Mouse (Mus musculus): Measurements from ENCODE around the gene Zbed3. TPM values are rescaled to one million over a fixed set of nuclear protein-coding genes. Genes with fewer than 3 reads are reported as not detected.
"Not testable (repeated sequence)": the region's sequence is repeated elsewhere in the genome, so short reads cannot be mapped to it uniquely, and the experiment has no call there.

Gene Zbed3
- polyA plus RNA-seq, 1 experiment, result 24.2 TPM

DNA sequence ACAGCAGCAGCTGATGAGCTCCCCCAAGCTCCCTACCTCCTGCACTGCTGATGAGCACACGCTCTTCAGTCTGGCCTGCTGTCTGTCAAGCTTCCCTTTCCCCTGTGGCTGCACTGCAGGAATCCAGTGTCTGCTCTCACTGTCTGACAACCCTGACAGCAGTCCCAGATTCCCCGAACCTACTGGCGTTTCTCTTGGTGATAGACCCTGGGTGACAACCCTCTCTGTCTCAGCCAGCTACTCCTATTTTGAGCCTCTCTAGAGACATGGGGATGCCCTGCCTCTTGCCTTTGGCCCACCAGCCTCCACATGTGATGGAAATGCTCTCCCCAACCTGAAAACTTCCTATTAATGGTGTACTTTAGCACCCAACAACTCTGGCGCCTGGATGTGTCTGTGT lies 40.0 kb downstream of the Zbed3 start:
- no peaks in the 10 kb centered on the region for H3K4me1 ChIP-seq (ENCODE audit: control insufficient read depth, insufficient read depth, insufficient read length, low read length)
- H3K4me3 ChIP-seq (ENCODE audit: insufficient read depth, low read depth, low read length), result no peak overlapping the region
- no peak overlapping the region for H3K27ac ChIP-seq (replicated peaks; ENCODE audit: low read depth, low read length)

DNA sequence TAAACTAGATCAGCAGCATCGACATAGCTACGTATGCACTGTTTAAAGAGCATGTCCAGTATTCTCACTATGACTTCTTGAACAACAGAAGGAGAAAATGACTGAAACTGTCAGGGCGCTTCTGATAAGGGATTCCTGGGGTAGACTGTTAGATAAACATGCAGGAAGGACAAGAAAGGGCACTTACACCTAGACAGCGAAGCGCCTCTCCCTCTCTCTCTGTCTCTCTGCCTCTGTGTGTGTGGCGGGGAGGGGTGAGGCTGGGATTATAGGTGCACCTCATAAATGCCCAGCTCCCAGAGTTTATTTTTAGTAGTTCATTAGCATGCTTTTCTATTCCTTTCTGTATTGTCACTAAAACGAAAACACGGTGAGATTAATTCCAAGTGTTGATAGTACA lies 42.9 kb downstream of the Zbed3 start:
- Histone ChIP-seq H3K27ac (replicated peaks; ENCODE audit: low read depth, low read length) (no peak overlapping the region), H3K4me3 (ENCODE audit: insufficient read depth, low read depth, low read length) (no peak overlapping the region), H3K4me1 (ENCODE audit: control insufficient read depth, insufficient read depth, insufficient read length, low read length) (no peaks in the 10 kb centered on the region)

DNA sequence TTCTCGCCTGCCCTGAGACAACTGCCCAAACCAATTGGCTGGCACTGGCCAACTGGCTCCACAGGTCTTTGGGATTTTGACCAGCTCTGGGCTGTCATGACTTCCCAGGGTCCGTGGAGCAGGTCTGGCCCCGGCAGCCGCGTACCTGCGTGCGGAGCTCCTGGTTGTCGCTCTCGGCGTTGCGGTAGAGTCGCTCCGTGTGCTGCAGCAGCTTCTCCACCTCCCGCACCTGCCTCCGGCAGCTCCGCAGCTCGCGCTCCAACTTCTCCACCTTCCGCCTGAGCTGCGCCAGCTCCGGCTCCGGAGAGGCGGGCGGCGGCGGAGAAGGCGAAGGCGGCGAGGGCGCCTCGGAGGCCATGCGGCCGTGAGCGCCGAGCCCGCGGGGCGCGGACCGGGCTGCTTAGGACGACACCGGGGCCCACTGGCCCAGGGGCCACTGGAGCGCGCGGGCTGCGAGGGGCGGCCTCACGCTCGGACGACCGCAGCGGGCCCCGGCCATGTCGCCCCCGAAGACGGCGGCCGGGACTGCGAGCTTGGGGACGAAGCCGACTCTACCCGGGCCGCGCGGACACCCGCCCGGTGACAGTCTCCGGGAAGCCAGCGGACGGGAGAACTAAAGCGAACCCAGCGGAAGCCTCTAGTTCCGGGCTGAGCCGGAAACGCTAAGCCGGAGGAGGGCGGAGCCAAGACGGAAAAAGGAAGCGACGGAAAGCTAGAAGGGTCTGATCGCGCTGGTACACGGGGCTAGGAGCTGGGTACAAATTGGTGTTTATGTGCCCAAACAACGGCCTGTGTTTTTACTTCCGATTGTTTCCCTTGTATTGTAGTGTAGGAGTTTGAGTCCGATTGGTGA lies 51.5 kb downstream of the Zbed3 start, which contains the start of gene Aggf1:
Gene Aggf1, minus strand, starts transcription at position 652 of the 853 bp plus-strand sequence.
- peak within 1 kb of the TSS; percentile 88 for H3K4me3 ChIP-seq (ENCODE audit: insufficient read depth, low read depth, low read length)
- peak within 1 kb of the TSS; percentile 76 for H3K27ac ChIP-seq (replicated peaks; ENCODE audit: low read depth, low read length)
- peaks cover 7% of the 10 kb centered on the region; the same call in 1 of the 2 replicates for H3K4me1 ChIP-seq (ENCODE audit: control insufficient read depth, insufficient read depth, insufficient read length, low read length)

DNA sequence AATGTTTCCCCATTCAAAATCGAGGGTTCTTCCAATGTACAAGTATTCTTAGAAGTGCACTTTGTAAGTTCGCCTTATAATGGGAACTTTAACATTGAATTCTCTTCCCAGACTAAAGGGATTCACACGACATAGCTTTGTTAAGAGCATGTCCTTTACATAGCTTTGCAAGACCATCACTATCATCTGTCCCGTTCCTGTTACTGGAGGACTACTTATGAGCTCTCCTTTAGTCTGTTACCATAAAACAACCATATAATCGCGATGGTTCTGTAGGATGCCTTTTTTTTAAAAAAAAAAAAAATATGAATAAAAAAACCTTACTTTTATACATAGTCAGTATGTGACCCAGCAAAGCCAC lies 52.1 kb downstream of the Zbed3 start:
- Histone ChIP-seq H3K27ac (replicated peaks; ENCODE audit: low read depth, low read length) (peak overlapping the region; percentile 76), H3K4me3 (ENCODE audit: insufficient read depth, low read depth, low read length) (peak overlapping the region; percentile 88), H3K4me1 (ENCODE audit: control insufficient read depth, insufficient read depth, insufficient read length, low read length) (peaks cover 7% of the 10 kb centered on the region; the same call in 1 of the 2 replicates)

DNA sequence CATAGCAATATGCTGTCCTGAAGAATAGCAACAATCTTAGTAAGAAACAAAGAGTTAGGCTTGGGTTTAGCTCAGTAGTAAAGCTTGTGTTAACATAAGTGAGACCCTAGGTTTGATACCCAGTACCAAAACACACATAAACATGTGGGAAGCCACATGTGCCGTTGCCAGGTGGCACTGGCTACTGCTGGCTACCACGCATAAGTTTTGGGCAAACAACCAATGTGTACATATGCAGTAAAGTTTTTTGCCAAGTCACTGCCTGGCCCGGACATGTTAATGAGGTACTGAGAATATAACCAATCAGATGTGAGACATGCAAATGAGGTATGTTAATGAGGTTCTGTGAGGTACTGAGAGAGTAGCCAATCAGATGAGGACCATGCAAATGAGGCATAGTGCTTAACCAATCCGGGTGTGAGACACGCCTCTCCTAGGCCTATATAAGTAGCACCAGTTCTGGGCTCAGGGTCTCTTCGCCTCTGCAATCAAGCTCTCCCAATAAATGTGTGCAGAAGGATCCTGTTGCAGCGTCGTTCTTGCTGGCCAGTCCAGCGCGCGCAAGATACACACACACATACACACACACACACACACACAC lies 53.4 kb downstream of the Zbed3 start:
- H3K27ac ChIP-seq (replicated peaks; ENCODE audit: low read depth, low read length); H3K4me1 ChIP-seq (ENCODE audit: control insufficient read depth, insufficient read depth, insufficient read length, low read length): not testable (repeated sequence)

DNA sequence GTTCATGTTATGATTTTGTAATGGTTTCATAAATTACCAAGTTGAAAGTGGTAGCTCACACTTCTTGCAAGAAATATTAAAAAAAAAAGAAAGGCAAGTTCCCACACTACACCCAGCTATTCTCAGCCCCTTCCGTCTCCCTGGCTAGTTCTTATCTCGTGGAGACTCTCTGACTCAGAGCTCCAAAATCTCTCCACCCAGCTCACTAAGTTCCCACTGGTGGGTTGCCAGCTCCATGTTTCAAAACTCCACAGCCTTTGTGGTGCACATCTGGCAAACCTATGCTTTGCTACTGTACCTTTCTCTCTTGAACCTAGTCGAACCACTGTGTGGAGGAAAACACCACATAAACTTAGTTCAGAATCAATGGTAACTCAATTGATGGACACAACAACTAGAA lies 55.3 kb downstream of the Zbed3 start:
- Histone ChIP-seq H3K27ac (replicated peaks; ENCODE audit: low read depth, low read length) (no peak overlapping the region), H3K4me3 (ENCODE audit: insufficient read depth, low read depth, low read length) (no peak overlapping the region)

More for the DNA sequence above, 53.4 kb downstream of the Zbed3 start:
- H3K4me3 ChIP-seq (ENCODE audit: insufficient read depth, low read depth, low read length), result not testable (repeated sequence)

DNA sequence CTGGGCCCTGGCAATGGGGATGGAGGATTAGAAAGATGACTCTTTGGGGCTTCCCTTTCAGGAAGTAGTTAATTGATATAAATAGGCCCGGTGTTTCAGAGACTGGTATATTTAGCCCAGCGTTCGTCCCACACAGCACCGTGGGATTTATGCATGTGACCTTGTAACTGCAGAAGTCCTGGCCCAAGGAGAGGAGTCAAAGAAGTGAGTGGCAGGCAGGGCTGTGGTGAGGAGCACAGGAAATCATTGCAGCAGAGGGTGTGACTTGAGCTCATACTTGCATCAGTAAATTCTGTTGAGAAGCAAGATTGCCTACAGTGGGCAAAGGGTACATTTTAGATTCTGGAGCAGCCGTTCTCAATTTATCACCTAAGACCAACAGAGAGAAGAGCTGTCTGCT lies 59.0 kb downstream of the Zbed3 start:
- no peak overlapping the region for H3K27ac ChIP-seq (replicated peaks; ENCODE audit: low read depth, low read length)
- no peaks in the 10 kb centered on the region for H3K4me1 ChIP-seq (ENCODE audit: control insufficient read depth, insufficient read depth, insufficient read length, low read length)
- no peak overlapping the region for H3K4me3 ChIP-seq (ENCODE audit: insufficient read depth, low read depth, low read length)

More for the DNA sequence above, 55.3 kb downstream of the Zbed3 start:
- H3K4me1 ChIP-seq (ENCODE audit: control insufficient read depth, insufficient read depth, insufficient read length, low read length), result no peaks in the 10 kb centered on the region

Other genes with a start within 250 kb of the Zbed3 start
- not detected in 2 replicates for gene Pde8b, start 73.3 kb upstream of the Zbed3 start, polyA plus RNA-seq (2012; ENCODE audit: insufficient read depth, insufficient read length, missing spikeins)
- 18.8 and 19.1 TPM in 2 replicates for gene Aggf1, start 51.7 kb downstream of the Zbed3 start, polyA plus RNA-seq (2012; ENCODE audit: insufficient read depth, insufficient read length, missing spikeins)
- not detected in 2 replicates for gene Crhbp, start 121.3 kb downstream of the Zbed3 start, polyA plus RNA-seq (2012; ENCODE audit: insufficient read depth, insufficient read length, missing spikeins)
- not detected in 2 replicates for gene S100z, start 155.1 kb downstream of the Zbed3 start, polyA plus RNA-seq (2012; ENCODE audit: insufficient read depth, insufficient read length, missing spikeins)
- not detected in 2 replicates for gene F2rl1, start 201.6 kb downstream of the Zbed3 start, polyA plus RNA-seq (2012; ENCODE audit: insufficient read depth, insufficient read length, missing spikeins)

All from brown adipose tissue, adult 24 weeks (tissue).